Comparison of ENCODE assay signal across 7 mouse cellular contexts in the genomic region with DNA sequence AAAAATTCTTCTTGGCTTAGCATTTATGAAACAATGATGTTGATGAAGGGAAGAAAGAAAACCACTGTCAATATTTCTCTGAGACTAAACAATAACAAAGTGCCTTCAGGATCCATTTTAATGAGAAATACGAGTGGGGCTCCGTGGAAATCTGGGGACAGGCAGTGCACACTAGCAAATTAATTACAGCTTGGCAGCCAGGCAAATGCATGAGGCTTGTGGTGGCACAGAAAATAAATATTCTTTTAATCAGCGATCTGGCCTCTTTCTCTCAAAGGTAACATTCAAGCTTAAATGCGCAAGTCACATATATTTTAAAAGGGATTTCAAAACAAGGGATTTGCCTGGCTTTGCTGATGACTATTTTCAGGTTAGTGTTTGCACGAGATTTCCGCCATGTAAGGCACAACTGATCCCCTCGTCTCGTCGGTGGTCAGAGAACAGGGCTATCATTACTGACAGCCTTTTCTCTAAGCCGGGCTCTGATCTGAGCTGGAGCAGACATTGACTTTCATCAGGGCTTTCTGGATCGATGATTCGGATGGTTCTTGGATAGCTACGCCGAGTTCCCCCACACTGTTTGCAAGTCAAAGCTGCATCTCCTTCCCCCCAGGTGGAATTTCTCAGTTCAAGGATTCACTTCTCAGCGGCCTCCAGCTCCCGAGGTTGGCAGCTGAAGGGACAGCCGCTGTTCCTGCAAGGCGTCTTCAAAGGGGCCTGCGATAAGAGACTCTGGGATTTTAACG.
DNase-seq lines count a peak whose midpoint lies in the region; ATAC-seq lines count a peak whose summit lies in the region.

No protein-coding gene starts in this region.

- H3K36me3 ChIP-seq in kidney, embryonic 16.5 days (ENCODE audit: insufficient read depth, low read length) = no peaks in the 10 kb centered on the region
- no peaks in the 10 kb centered on the region for H3K36me3 ChIP-seq in embryonic facial prominence, embryonic 10.5 days (replicated peaks)
- no peaks in the 10 kb centered on the region for H3K36me3 ChIP-seq in hindbrain, embryonic 13.5 days
- H3K36me3 ChIP-seq in midbrain, embryonic 12.5 days = no peaks in the 10 kb centered on the region

- H3K4me3 ChIP-seq in kidney, embryonic 16.5 days (ENCODE audit: low read length) = peak overlapping the region; percentile 34
- H3K4me3 ChIP-seq in embryonic facial prominence, embryonic 10.5 days = peak overlapping the region; percentile 48
- H3K4me3 ChIP-seq in hindbrain, embryonic 13.5 days = peak overlapping the region; percentile 25
- H3K4me3 ChIP-seq in midbrain, embryonic 12.5 days = peak overlapping the region; percentile 27

- H3K4me1 ChIP-seq in kidney, embryonic 16.5 days (ENCODE audit: insufficient read depth, low read length) = peaks cover 11% of the 10 kb centered on the region
- peaks cover 21% of the 10 kb centered on the region for H3K4me1 ChIP-seq in embryonic facial prominence, embryonic 10.5 days
- peaks cover 25% of the 10 kb centered on the region for H3K4me1 ChIP-seq in hindbrain, embryonic 13.5 days (replicated peaks)
- peaks cover 23% of the 10 kb centered on the region for H3K4me1 ChIP-seq in midbrain, embryonic 12.5 days

- no peak for DNase-seq in kidney, postnatal 25 days
- peak; percentile 32 for DNase-seq in embryonic facial prominence, embryonic 10.5 days (ENCODE audit: low spot score)
- no peak for DNase-seq in spleen, postnatal 36 days (ENCODE audit: low spot score in 2 of 2)
- DNase-seq in urinary bladder, adult 18-20 months (ENCODE audit: low spot score in 2 of 2) = no peak

- peak; percentile 49; the same call in 1 of the 2 replicates for ATAC-seq in kidney, embryonic 16.5 days (ENCODE audit: low FRiP score, low TSS enrichment)
- ATAC-seq in hindbrain, embryonic 13.5 days (ENCODE audit: low FRiP score) = peak; percentile 43; the same call in 1 of the 2 replicates
- 0 out of 2 replicates have a peak, but pooled peaks have one; percentile 50 for ATAC-seq in midbrain, embryonic 12.5 days (ENCODE audit: low FRiP score, low read depth)

- WGBS in kidney, embryonic 16.5 days = 12% methylated on average over 20 of the region's 20 CpGs
- WGBS in embryonic facial prominence, embryonic 10.5 days = 13% methylated on average over 20 of the region's 20 CpGs
- 10% methylated on average over 20 of the region's 20 CpGs for WGBS in hindbrain, embryonic 13.5 days
- 6% methylated on average over 20 of the region's 20 CpGs for WGBS in midbrain, embryonic 12.5 days

- peak overlapping the region; percentile 56 for H3K4me2 ChIP-seq in kidney, embryonic 16.5 days (replicated peaks; ENCODE audit: low read depth, low read length)
- H3K4me2 ChIP-seq in hindbrain, embryonic 13.5 days = peak overlapping the region; percentile 50
- H3K4me2 ChIP-seq in midbrain, embryonic 12.5 days (replicated peaks) = peak overlapping the region; percentile 51

- no peaks in the 10 kb centered on the region for H3K27me3 ChIP-seq in kidney, embryonic 16.5 days (ENCODE audit: insufficient read depth, low read length)
- no peaks in the 10 kb centered on the region for H3K27me3 ChIP-seq in embryonic facial prominence, embryonic 10.5 days (replicated peaks; ENCODE audit: low read depth, poor library complexity, severe bottlenecking)
- no peaks in the 10 kb centered on the region for H3K27me3 ChIP-seq in hindbrain, embryonic 13.5 days
- H3K27me3 ChIP-seq in midbrain, embryonic 12.5 days = 0 out of 2 replicates have a peak, but pooled peaks cover 3% of the 10 kb centered on the region

- no peaks in the 10 kb centered on the region for H3K9me3 ChIP-seq in kidney, embryonic 16.5 days (ENCODE audit: low read length)
- no peaks in the 10 kb centered on the region for H3K9me3 ChIP-seq in embryonic facial prominence, embryonic 10.5 days
- no peaks in the 10 kb centered on the region for H3K9me3 ChIP-seq in hindbrain, embryonic 13.5 days
- no peaks in the 10 kb centered on the region for H3K9me3 ChIP-seq in midbrain, embryonic 12.5 days

- peak overlapping the region; percentile 53 for H3K9ac ChIP-seq in kidney, embryonic 16.5 days (replicated peaks; ENCODE audit: low read length)
- H3K9ac ChIP-seq in hindbrain, embryonic 13.5 days = peak overlapping the region; percentile 59
- peak overlapping the region; percentile 32 for H3K9ac ChIP-seq in midbrain, embryonic 12.5 days (replicated peaks)

- no peak overlapping the region for H3K27ac ChIP-seq in kidney, embryonic 16.5 days (ENCODE audit: low read length)
- no peak overlapping the region; the same call in 1 of the 2 replicates for H3K27ac ChIP-seq in embryonic facial prominence, embryonic 10.5 days (replicated peaks)
- peak overlapping the region; percentile 76 for H3K27ac ChIP-seq in hindbrain, embryonic 13.5 days
- H3K27ac ChIP-seq in midbrain, embryonic 12.5 days (replicated peaks) = peak overlapping the region; percentile 71

Comparison
In these comparisons a context has a peak if more than half of its experiments do, and no peak if none do; other contexts are left out.
1. H3K27ac ChIP-seq: peak in hindbrain, embryonic 13.5 days (single experiment) and midbrain, embryonic 12.5 days (single experiment); none in kidney, embryonic 16.5 days (single experiment) and embryonic facial prominence, embryonic 10.5 days (single experiment).
2. Peak in every context shown above with its lines, with median percentiles within 50 percentile points of each other: ATAC-seq, H3K4me2 ChIP-seq, H3K4me3 ChIP-seq and H3K9ac ChIP-seq.